Mouse (Mus musculus) common myeloid progenitor, adult 5-6 weeks (primary cell): Measurements from ENCODE around the gene Nhlrc2. TPM values are rescaled to one million over a fixed set of nuclear protein-coding genes. Genes with fewer than 3 reads are reported as not detected.
"Not testable (repeated sequence)": the region's sequence is repeated elsewhere in the genome, so short reads cannot be mapped to it uniquely, and the experiment has no call there.

Source experiments
- ATAC-seq: replicated peaks from 2 replicates; pipeline ENCODE4 v1.8.0; 2016; ENCODE audit warnings: low read depth, mild to moderate bottlenecking, moderate TSS enrichment, inconsistent platforms; ENCODE audit not compliant: poor library complexity, severe bottlenecking
- total RNA-seq: library from RNA; stranded (forward); fragments of 200-1000, 187-1606 nt; gene quantifications from 2 replicates; pipeline ENCODE4 v1.2.3, GENCODE M21; 2017

Nhlrc2 gene
- total RNA-seq = 21.0 and 22.9 TPM in 2 replicates

- peak; percentile 87 for ATAC-seq
These were observed at the start of gene Nhlrc2 for GRCm38 (mm10) chr19:56548230-56549032. Gene Nhlrc2 (plus strand): TSS chr19:56548261.

GRCm38 (mm10) chr19:56503069-56503468 is 45.0 kb upstream of the Nhlrc2 start:
- 0 out of 2 replicates have a peak, but pooled peaks have one; percentile 22 for ATAC-seq

- ATAC-seq = not testable (repeated sequence)
These were observed 44.5 kb upstream of the Nhlrc2 start for GRCm38 (mm10) chr19:56503525-56503924.

- ATAC-seq = not testable (repeated sequence)
These were observed 36.9 kb upstream of the Nhlrc2 start for GRCm38 (mm10) chr19:56511207-56511606.

- ATAC-seq = not testable (repeated sequence)
These were observed 34.5 kb upstream of the Nhlrc2 start for GRCm38 (mm10) chr19:56513527-56513926.

GRCm38 (mm10) chr19:56519408-56519807 is 28.7 kb upstream of the Nhlrc2 start:
- ATAC-seq = not testable (repeated sequence)

- peak; percentile 95 for ATAC-seq
These were observed 17.5 kb upstream of the Nhlrc2 start for GRCm38 (mm10) chr19:56530529-56530928.

GRCm38 (mm10) chr19:56531251-56531650 is 16.8 kb upstream of the Nhlrc2 start:
- ATAC-seq = no peak

DNA sequence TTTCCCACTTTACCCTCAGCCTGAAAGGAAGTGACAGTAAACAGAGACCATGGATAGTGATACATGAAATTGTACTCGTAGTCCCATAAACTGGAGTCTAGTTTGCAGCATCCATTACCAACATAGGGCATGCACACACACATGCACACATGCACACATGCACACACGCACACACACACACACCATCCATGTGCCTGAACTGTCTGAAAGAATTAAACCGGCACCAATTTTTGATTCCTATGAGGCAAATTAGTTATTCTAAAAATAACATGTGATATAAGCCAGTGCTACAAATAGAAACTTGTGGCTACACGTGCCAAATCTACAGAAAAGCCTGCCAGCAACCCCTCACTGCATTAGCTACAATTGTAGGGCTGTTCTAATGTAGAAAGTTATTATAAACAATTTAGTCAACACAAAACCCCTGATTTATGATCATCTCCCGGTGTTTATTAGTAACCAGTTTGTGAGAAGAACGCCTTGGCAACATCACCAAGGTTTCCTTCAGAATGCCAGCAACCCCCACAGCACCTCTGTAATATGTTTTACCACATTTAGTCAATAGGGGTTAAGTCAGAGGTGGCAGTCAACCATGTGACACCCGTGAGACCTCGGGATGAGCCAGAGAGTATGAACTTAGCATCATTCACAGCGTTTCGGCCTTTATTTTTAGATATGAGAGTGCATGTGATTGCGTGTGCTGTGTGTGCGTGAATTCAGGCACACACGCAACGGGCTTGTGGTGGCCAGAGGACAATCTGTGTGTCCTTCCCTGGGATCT is 14.6 kb upstream of the Nhlrc2 start:
- no peak for ATAC-seq

- no peak for ATAC-seq
These were observed 13.7 kb upstream of the Nhlrc2 start for GRCm38 (mm10) chr19:56534337-56534736.

DNA sequence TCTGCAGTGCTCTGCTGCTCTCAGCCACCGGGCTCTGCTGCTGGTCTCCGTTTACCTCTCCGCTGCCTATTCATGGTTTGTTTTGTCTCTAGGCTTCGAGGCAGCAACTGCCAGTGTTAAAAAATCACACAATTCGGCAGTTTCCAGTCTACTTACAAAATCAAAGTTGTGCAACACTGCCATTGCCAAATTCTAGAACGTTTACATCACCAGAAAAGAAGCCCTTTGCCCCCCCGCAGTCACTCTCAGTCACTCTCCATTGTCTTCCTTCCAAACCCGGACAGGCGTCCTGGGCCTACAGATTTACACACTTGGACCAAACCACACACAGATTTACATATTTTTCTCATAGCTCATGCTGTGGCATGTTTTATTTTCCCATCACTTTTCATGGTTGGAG is 13.0 kb upstream of the Nhlrc2 start:
- ATAC-seq = no peak

- no peak for ATAC-seq
These were observed 12.3 kb upstream of the Nhlrc2 start for GRCm38 (mm10) chr19:56535765-56536164.

DNA sequence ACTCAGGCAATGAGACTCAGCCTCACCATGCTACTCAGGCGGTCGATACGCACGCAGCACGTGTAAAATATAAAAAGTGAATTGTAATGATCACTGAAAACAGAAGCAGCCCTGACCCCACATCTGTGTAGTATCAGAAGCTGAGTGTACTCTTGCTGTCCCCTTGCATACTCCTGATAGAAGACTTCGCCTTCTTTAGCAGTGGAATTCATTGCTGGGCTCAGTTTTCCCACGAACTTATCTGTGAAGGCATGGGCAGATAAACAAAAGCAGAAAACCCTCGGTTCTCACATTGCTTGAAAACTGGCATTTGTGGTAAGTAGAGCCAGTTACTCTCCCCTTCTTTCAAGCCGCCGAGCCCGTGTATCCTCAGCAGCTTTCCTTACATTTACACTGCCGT is 4.7 kb upstream of the Nhlrc2 start:
- ATAC-seq = no peak

- ATAC-seq = no peak
These were observed 3.2 kb upstream of the Nhlrc2 start for GRCm38 (mm10) chr19:56544681-56545388.

DNA sequence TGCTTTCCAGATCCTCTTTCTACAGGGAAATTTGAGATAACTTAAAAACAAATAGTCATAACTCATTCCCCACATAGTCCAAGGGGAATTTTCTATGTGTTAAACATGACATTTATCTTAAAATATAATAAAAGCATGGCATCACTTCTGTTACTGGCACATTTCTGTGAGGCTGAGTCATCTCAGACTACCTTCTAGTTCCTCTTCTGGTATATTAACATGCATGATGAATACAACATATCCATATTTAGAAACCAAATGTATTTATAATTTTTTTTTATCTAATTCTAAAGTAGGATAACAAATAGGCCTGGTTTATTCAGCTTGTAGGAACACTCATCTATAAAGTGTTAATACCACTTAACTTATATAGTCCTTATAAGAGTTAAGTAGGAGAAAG is 2.0 kb upstream of the Nhlrc2 start:
- ATAC-seq = no peak

GRCm38 (mm10) chr19:56547456-56548229 is 418 bp upstream of the Nhlrc2 start, which contains the start of gene Dclre1a:
Gene Dclre1a (minus strand): TSS chr19:56548222.
- ATAC-seq = peak; percentile 66

- ATAC-seq = no peak
These were observed 1.1 kb downstream of the Nhlrc2 start for GRCm38 (mm10) chr19:56549033-56549680.

DNA sequence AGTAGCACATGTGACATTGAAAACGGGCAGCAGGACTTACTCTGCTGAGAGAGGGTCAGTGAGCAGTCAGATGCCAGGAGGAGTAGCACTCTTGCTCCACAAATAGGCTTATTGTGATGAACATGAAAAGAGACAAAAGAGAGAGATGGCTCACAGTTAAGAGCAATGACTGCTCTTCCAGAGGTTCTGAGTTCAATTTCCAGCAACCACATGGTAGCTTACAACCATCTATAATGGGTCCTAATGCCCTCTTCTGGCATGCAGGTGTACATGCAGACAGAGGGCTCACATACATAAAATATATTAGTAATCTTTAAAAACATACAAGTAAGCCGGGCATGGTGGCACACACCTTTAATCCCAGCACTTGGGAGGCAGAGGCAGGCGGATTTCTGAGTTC is 5.1 kb downstream of the Nhlrc2 start:
- ATAC-seq = no peak

DNA sequence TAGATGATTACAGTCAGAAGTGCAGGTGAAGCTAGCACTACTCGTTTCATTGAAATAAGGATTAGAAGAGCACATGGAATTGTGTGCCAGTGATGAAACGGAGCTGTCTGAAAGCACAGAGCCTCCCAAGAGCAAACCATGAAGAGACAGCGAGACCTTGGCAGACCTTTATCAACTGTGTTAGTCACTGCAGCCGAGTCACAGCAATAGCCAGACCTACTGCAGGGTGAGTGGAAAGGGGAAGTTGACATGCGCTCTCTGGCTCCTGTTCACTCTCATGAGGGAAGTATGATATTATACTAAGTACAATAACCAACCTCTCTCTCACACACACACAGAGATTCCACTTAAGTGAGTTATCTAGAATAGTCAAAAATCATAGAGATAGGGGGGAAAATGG is 7.9 kb downstream of the Nhlrc2 start:
- ATAC-seq = peak; percentile 100
